Mouse (Mus musculus) lung, embryonic 14.5 days (tissue): ENCODE measurements at regions not wholly inside any gene's neighbourhood (a gene's known extent, or its start where the extent isn't known, plus 50 kb on each side); places are given as distances from the start of the nearest gene placed in this dataset.

ENCODE experiments used
- ATAC-seq: fragments of 200-750 bp; cut with Nextera tagmentation; 2 replicates; pipeline ENCODE4 v1.8.0; 2017; ENCODE audit warnings: mild to moderate bottlenecking, moderate TSS enrichment, moderate library complexity; ENCODE audit not compliant: insufficient read depth
- DNase-seq: peaks from one replicate; pipeline ENCODE4 v3.0.0-alpha.2; 2015
- H3K27ac ChIP-seq: fragments of 300-500 bp; sonication (generic); 2 replicates; pipeline ENCODE4 v1.5.1; 2014; ENCODE audit warnings: low read depth, mild to moderate bottlenecking, moderate library complexity
- H3K27me3 ChIP-seq: fragments of 300-500 bp; sonication (generic); 2 replicates; pipeline ENCODE4 v1.6.1; 2014; ENCODE audit warnings: low read length, control low read depth; ENCODE audit not compliant: insufficient read depth
- H3K36me3 ChIP-seq: fragments of 300-500 bp; sonication (generic); 2 replicates; pipeline ENCODE4 v1.6.1; 2014; ENCODE audit warnings: control low read depth; ENCODE audit not compliant: insufficient read depth
- H3K4me1 ChIP-seq: fragments of 300-500 bp; sonication (generic); 2 replicates; pipeline ENCODE4 v1.6.1; 2014; ENCODE audit warnings: antibody characterized with exemption, control low read depth; ENCODE audit not compliant: insufficient read depth
- H3K4me2 ChIP-seq: fragments of 300-500 bp; sonication (generic); 2 replicates; pipeline ENCODE4 v1.6.1; 2014; ENCODE audit warnings: mild to moderate bottlenecking
- H3K4me3 ChIP-seq: fragments of 300-500 bp; sonication (generic); 2 replicates; pipeline ENCODE4 v1.5.1; 2014; ENCODE audit warnings: low read depth, low read length
- H3K9ac ChIP-seq: fragments of 300-500 bp; sonication (generic); 2 replicates; pipeline ENCODE4 v1.6.1; 2014
- H3K9me3 ChIP-seq: fragments of 300-500 bp; sonication (generic); 2 replicates; pipeline ENCODE4 v1.6.1; 2016; ENCODE audit warnings: low read depth, low read length, control low read depth
- CTCF ChIP-seq: IDR thresholded peaks from 2 replicates; pipeline ENCODE4 v1.5.1; 2016; ENCODE audit warnings: antibody characterized with exemption, low read depth
- WGBS: fragments of 180-500 bp; shearing (Covaris S2); extraction: QIAGEN DNeasy Blood & Tissue Kit; methylation state at CpG from one replicate; pipeline ENCODE4 v1.1.7; 2014; 5-methylcytosine and 5-hydroxymethylcytosine counted together

DNA sequence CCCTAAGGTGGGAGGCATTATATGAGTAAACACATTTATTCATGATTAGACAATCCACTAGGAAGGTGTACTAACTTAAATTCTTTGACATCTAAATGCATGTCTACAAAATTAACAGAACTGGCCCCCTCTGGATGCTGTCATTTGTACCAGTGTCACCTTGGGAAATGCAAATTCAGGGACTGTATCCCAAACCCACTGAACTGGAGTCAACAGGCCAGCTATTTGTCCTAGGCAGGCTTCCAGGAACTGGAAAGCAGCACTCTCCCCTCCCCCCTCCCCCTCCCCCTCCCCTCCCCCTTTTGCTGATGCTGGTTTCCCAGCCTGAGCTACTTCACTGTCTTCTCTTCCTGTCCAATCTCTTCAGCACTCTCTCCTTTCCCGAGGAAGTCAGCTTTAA lies 91.7 kb upstream of the Osr1 start:
- no peaks in the 10 kb centered on the region for H3K36me3 ChIP-seq
- H3K27ac ChIP-seq: no peak overlapping the region
- H3K4me2 ChIP-seq: no peak overlapping the region
- no peaks in the 10 kb centered on the region for H3K4me1 ChIP-seq
- no peak overlapping the region for H3K4me3 ChIP-seq
- no peaks in the 10 kb centered on the region for H3K27me3 ChIP-seq
- 42% methylated on average over 1 of the region's 1 CpGs for WGBS
- H3K9me3 ChIP-seq: no peaks in the 10 kb centered on the region
- H3K9ac ChIP-seq: no peak overlapping the region
- ATAC-seq (no peak), DNase-seq (no peak)
- no peak for TF ChIP-seq CTCF

GRCm38 (mm10) chr12:9487674-9488413 lies 82.1 kb upstream of the Osr1 start:
- H3K36me3 ChIP-seq: no peaks in the 10 kb centered on the region
- DNase-seq (peak; percentile 70), ATAC-seq (peak; percentile 89; the same call in 1 of the 2 replicates)
- 34% methylated on average over 8 of the region's 8 CpGs for WGBS
- no peaks in the 10 kb centered on the region for H3K9me3 ChIP-seq
- H3K4me3 ChIP-seq: no peak overlapping the region
- H3K4me1 ChIP-seq: no peaks in the 10 kb centered on the region
- H3K9ac ChIP-seq: no peak overlapping the region
- TF ChIP-seq CTCF: no peak
- H3K27me3 ChIP-seq: no peaks in the 10 kb centered on the region
- no peak overlapping the region for H3K27ac ChIP-seq
- no peak overlapping the region for H3K4me2 ChIP-seq

DNA sequence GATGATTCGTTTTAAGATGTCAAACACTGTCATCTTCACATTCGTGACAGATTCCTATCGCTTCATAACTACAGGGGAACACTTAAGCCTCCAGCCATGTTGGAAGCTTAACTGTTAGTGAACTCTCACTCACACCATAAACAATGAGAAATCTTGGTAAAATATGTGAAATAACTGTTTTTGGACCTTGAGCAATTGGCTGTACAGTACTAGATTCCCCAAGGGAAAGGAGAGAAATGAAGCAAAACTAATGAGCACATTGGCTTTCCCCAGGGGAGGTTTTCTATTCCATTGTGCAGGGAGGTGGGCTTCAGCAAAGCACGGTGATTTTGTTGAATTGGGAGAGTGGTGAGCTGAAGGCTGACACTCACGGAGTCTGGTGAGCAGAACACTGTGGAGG lies 56.0 kb upstream of the Osr1 start:
- no peaks in the 10 kb centered on the region for H3K9me3 ChIP-seq
- peak overlapping the region; percentile 21 for H3K4me2 ChIP-seq
- H3K4me3 ChIP-seq: no peak overlapping the region
- peak overlapping the region; percentile 30; the same call in 1 of the 2 replicates for H3K27ac ChIP-seq
- no peak for DNase-seq
- H3K4me1 ChIP-seq: no peaks in the 10 kb centered on the region
- no peaks in the 10 kb centered on the region for H3K36me3 ChIP-seq
- TF ChIP-seq CTCF: no peak
- ATAC-seq: peak; percentile 14; the same call in 1 of the 2 replicates
- WGBS: 40% methylated on average over 5 of the region's 5 CpGs
- H3K9ac ChIP-seq: no peak overlapping the region
- H3K27me3 ChIP-seq: no peaks in the 10 kb centered on the region

- H3K9me3 ChIP-seq: no peaks in the 10 kb centered on the region
- H3K36me3 ChIP-seq: no peaks in the 10 kb centered on the region
- H3K4me3 ChIP-seq: no peak overlapping the region
- no peaks in the 10 kb centered on the region for H3K4me1 ChIP-seq
- WGBS: 75% methylated on average over 7 of the region's 7 CpGs
- H3K27me3 ChIP-seq: no peaks in the 10 kb centered on the region
- peak; percentile 47; the same call in 1 of the 2 replicates for TF ChIP-seq CTCF
- DNase-seq: peak; percentile 23
- H3K27ac ChIP-seq: no peak overlapping the region
- no peak overlapping the region for H3K4me2 ChIP-seq
- H3K9ac ChIP-seq: no peak overlapping the region
- no peak for ATAC-seq
Observed at GRCm38 (mm10) chr12:9518782-9519181, 51.1 kb upstream of the Osr1 start.

DNA sequence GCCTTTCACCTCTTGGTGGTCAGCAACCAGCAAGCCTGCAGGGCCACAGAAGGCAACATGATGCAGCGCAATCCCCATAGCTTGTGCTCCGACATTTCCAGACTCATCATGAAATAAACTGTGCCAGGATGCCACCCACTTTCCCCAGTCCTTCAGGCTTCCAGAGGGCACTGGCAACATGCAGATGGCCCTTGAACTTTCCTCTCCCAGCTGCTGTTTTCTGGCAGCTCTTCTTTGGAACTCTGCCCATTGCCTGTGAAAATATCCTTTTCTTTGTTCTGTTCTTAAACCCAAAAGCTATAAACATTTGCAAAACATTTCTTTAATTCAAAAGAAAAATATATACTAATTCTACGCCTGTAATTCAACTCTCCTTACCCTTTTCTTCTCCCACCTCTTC lies 50.6 kb upstream of the Osr1 start:
- Histone ChIP-seq H3K4me2 (no peak overlapping the region), H3K4me3 (no peak overlapping the region), H3K27me3 (no peaks in the 10 kb centered on the region), H3K9me3 (no peaks in the 10 kb centered on the region), H3K4me1 (no peaks in the 10 kb centered on the region), H3K36me3 (no peaks in the 10 kb centered on the region), H3K27ac (no peak overlapping the region), H3K9ac (no peak overlapping the region)
- 59% methylated on average over 3 of the region's 3 CpGs for WGBS
- DNase-seq: peak; percentile 65
- TF ChIP-seq CTCF: no peak
- ATAC-seq: no peak
